Mouse (Mus musculus): ENCODE results near the gene Fate1. TPM values are rescaled to one million over a fixed set of nuclear protein-coding genes. Genes with fewer than 3 reads are reported as not detected.

Fate1 gene
- polyA plus RNA-seq, 1 experiment from 2014 or later = not detected

DNA sequence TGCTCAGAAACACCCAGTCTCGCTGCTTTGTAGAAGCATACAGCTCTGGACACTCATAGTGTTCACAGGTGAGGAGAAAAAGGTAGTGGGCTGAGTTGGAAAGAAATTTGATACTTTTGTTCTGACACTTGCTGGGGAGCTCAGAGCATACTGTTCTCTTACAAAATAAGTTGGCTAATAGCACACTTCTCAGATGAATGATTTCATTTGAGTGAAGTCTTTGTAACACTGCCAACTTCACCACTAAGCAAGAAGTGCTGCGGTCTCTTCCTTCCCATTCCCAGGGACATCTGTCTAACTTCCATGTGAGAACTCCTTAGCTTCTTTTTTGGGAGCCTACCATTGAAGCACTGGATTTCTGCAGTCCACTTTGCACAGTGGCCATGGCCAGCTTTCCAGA is 10.4 kb downstream of the Fate1 start:
- ATAC-seq (ENCODE audit: insufficient number of reproducible peaks, insufficient read depth, low FRiP score, low TSS enrichment, low read depth) = no peak
- Histone ChIP-seq H3K9ac (replicated peaks) (no peak overlapping the region), H3K4me1 (replicated peaks) (no peaks in the 10 kb centered on the region), H3K4me2 (no peak overlapping the region), H3K9me3 (no peaks in the 10 kb centered on the region), H3K27me3 (no peaks in the 10 kb centered on the region; the same call in 1 of the 2 replicates), H3K27ac (no peak overlapping the region), H3K4me3 (replicated peaks) (no peak overlapping the region), H3K36me3 (no peaks in the 10 kb centered on the region)
- WGBS = 72% methylated on average over 2 of the region's 2 CpGs

DNA sequence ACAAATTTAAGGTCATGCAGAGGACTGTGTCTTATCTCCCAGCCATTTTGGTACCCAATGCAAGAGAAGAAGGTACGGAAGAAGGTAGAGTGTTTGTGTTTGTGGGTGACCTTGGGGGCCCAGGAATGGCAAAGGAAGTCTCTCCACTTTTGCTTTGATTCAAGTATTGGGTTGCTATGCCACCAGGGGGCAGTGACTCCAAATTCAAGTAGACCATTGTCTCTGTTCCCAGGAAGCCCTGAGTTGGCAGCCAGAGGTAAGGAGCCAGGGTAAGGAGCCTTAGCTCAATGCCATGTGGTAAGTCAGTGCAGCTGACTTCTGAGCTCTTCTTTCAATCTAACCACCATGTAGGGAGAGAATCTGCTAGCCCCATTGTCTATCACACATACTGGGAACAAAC is 11.0 kb downstream of the Fate1 start:
- H3K9me3 ChIP-seq = no peaks in the 10 kb centered on the region
- no peak for ATAC-seq (ENCODE audit: insufficient number of reproducible peaks, insufficient read depth, low FRiP score, low TSS enrichment, low read depth)

DNA sequence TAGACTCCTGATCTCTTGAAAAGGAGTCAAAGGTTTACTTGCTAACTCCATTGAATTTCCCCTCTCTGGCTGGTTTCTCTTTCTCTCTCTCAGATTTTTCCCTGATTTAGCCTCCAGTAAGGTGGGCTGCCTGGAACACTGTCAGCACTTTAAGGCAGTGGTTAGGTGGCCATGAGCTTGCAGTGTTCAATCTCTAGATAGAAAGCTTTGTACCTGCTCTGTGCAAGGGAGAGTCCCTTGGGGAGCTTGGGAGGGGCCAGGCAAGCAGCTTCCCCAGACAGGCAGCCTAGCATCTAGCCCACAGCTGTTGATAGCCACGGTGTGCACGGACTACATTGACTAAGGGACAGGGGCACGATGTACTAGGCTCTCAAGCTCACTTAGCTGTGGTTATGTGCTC is 18.8 kb downstream of the Fate1 start, which contains the start of gene Cnga2:
TSS of gene Cnga2 (plus strand) at position 301 of the 400 bp plus-strand sequence.
- no peak within 1 kb of the TSS for H3K4me3 ChIP-seq (replicated peaks)
- no peak within 1 kb of the TSS for H3K9ac ChIP-seq (replicated peaks)
- no peaks in the 10 kb centered on the region for H3K4me1 ChIP-seq (replicated peaks)
- no peaks in the 10 kb centered on the region for H3K9me3 ChIP-seq
- H3K36me3 ChIP-seq = no peaks in the 10 kb centered on the region
- H3K4me2 ChIP-seq = no peak within 1 kb of the TSS
- no peak for ATAC-seq (ENCODE audit: insufficient number of reproducible peaks, insufficient read depth, low FRiP score, low TSS enrichment, low read depth)
- H3K27me3 ChIP-seq = peaks cover 12% of the 10 kb centered on the region; the same call in 1 of the 2 replicates
- no peak within 1 kb of the TSS for H3K27ac ChIP-seq
- 75% methylated on average over 3 of the region's 3 CpGs for WGBS

More for the DNA sequence above, 11.0 kb downstream of the Fate1 start:
- H3K4me1 ChIP-seq (replicated peaks) = no peaks in the 10 kb centered on the region
- 77% methylated on average over 1 of the region's 1 CpGs for WGBS
- H3K27ac ChIP-seq = no peak overlapping the region
- H3K4me3 ChIP-seq (replicated peaks) = no peak overlapping the region
- no peak overlapping the region for H3K4me2 ChIP-seq
- no peak overlapping the region for H3K9ac ChIP-seq (replicated peaks)
- no peaks in the 10 kb centered on the region for H3K36me3 ChIP-seq
- H3K27me3 ChIP-seq = no peaks in the 10 kb centered on the region; the same call in 1 of the 2 replicates

DNA sequence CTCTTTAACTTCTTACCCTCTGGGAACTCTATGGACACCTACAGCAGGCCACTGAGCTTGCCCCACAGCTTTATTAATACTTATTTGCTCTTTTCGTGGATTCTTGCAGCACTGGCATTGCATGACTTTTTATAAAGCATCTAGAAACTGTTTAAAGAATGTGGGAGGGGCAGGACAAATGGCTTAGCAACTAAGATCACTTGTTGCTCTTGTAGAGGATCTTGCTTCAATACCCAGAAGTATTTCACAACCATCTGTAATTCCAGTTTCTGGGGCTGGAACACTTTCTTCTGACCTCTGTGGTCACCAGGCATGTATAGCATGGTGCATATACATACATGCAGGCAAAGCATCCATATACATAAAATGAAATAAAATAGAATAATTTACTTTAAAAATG is 23.2 kb downstream of the Fate1 start:
- WGBS = 70% methylated on average over 1 of the region's 1 CpGs
- H3K27ac ChIP-seq = no peak overlapping the region
- ATAC-seq (ENCODE audit: insufficient number of reproducible peaks, insufficient read depth, low FRiP score, low TSS enrichment, low read depth) = no peak
- H3K4me3 ChIP-seq (replicated peaks) = no peak overlapping the region
- peaks cover 12% of the 10 kb centered on the region; the same call in 1 of the 2 replicates for H3K27me3 ChIP-seq
- H3K4me2 ChIP-seq = no peak overlapping the region
- H3K9me3 ChIP-seq = no peaks in the 10 kb centered on the region
- no peak overlapping the region for H3K9ac ChIP-seq (replicated peaks)
- H3K36me3 ChIP-seq = no peaks in the 10 kb centered on the region
- H3K4me1 ChIP-seq (replicated peaks) = no peaks in the 10 kb centered on the region

DNA sequence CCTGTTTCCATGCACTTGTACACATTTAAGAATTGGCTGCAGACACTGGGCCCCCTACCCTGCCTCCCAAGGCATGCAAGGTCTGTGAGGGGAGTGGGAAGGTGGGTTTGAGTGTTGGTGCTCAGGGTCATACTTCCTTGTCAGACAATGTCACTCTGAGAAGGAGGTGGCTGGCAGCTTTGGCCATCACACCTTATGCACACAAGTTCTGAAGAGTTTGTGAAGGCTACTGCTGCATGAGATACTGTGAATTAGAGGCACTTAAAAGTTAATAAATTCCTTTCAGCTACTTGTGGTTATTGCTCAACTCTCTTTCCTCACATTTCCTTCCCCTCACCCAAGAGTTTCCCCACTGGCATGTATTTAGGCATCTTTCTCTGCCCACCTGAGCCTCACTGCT is 37.1 kb downstream of the Fate1 start:
- no peak overlapping the region for H3K4me2 ChIP-seq
- H3K9me3 ChIP-seq = no peaks in the 10 kb centered on the region
- ATAC-seq (ENCODE audit: insufficient number of reproducible peaks, insufficient read depth, low FRiP score, low TSS enrichment, low read depth) = no peak
- H3K36me3 ChIP-seq = no peaks in the 10 kb centered on the region
- H3K4me1 ChIP-seq (replicated peaks) = no peaks in the 10 kb centered on the region
- no peak overlapping the region for H3K4me3 ChIP-seq (replicated peaks)
- no peak overlapping the region for H3K9ac ChIP-seq (replicated peaks)
- no peak overlapping the region for H3K27ac ChIP-seq
- peaks cover 4% of the 10 kb centered on the region; the same call in 1 of the 2 replicates for H3K27me3 ChIP-seq

DNA sequence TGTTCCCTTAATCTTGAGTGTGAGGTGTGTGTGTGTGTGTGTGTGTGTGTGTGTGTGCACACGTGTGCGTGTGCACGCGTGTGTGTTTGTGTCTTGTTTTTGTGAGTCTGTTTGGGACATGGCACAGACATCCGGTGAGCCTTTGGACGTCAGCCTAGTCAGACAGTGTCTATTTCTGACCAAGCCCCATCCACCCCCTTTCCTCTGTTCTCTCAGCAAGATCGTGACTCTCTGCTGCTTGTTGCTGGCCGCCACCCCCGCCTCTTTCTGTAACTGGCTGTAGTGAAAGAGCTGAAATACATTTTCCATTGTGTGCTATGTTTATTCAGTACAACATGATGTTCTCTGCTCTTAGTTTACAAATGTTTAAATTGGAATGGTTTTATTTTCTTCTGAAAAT is 39.5 kb downstream of the Fate1 start:
- Histone ChIP-seq H3K4me2 (no peak overlapping the region), H3K27me3 (peaks cover 4% of the 10 kb centered on the region; the same call in 1 of the 2 replicates), H3K27ac (no peak overlapping the region), H3K9ac (replicated peaks) (no peak overlapping the region), H3K4me3 (replicated peaks) (no peak overlapping the region), H3K9me3 (no peaks in the 10 kb centered on the region), H3K4me1 (replicated peaks) (no peaks in the 10 kb centered on the region), H3K36me3 (no peaks in the 10 kb centered on the region)
- 67% methylated on average over 9 of the region's 9 CpGs for WGBS
- no peak for ATAC-seq (ENCODE audit: insufficient number of reproducible peaks, insufficient read depth, low FRiP score, low TSS enrichment, low read depth)

DNA sequence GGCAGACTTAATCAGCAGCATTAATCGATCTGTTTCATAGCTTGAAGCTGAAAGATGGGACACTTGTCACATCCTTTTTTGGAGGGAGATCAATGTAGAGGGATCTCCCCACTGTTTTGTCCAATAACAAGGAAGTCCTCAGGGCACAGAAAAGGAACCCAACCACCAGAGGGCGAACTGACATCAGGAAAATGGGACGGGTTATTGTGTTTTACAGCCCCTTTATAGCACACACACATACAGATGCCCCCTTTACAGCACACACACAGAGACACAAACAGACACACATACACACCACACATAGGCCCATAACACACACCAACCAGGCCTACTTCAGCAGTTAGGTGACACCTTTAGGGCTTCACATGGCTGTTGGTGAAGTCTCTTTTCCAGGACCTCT is 40.0 kb downstream of the Fate1 start:
- Histone ChIP-seq H3K9ac (replicated peaks) (no peak overlapping the region), H3K27me3 (peaks cover 4% of the 10 kb centered on the region; the same call in 1 of the 2 replicates), H3K4me2 (no peak overlapping the region), H3K4me3 (replicated peaks) (no peak overlapping the region), H3K4me1 (replicated peaks) (no peaks in the 10 kb centered on the region), H3K36me3 (no peaks in the 10 kb centered on the region), H3K27ac (no peak overlapping the region), H3K9me3 (no peaks in the 10 kb centered on the region)
- WGBS = 35% methylated on average over 3 of the region's 3 CpGs
- ATAC-seq (ENCODE audit: insufficient number of reproducible peaks, insufficient read depth, low FRiP score, low TSS enrichment, low read depth) = no peak

DNA sequence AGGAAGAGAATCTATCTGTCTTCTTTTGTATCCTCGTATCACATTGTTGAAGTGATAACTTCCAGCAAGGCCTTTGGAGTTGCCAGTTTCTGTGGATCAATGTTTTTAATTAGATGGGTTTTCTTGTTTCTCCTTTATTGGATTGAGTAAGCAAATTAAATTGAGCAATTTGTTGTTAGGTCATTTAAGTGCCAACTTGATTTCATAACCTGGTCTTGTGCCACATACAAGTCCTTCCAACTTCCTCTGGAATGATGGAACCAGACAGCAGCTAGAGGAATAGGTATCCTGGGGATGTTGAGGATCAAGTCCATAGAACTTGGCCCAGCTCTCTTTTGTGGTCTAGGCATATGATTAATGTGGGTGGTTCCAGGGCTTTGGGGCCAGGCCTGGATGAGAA is 49.5 kb downstream of the Fate1 start:
- Histone ChIP-seq H3K4me3 (replicated peaks) (no peak overlapping the region), H3K9ac (replicated peaks) (no peak overlapping the region), H3K4me2 (no peak overlapping the region), H3K9me3 (no peaks in the 10 kb centered on the region), H3K27me3 (no peaks in the 10 kb centered on the region), H3K36me3 (no peaks in the 10 kb centered on the region), H3K4me1 (replicated peaks) (no peaks in the 10 kb centered on the region), H3K27ac (no peak overlapping the region)
- no peak for ATAC-seq (ENCODE audit: insufficient number of reproducible peaks, insufficient read depth, low FRiP score, low TSS enrichment, low read depth)
- 93% methylated on average over 1 of the region's 1 CpGs for WGBS

DNA sequence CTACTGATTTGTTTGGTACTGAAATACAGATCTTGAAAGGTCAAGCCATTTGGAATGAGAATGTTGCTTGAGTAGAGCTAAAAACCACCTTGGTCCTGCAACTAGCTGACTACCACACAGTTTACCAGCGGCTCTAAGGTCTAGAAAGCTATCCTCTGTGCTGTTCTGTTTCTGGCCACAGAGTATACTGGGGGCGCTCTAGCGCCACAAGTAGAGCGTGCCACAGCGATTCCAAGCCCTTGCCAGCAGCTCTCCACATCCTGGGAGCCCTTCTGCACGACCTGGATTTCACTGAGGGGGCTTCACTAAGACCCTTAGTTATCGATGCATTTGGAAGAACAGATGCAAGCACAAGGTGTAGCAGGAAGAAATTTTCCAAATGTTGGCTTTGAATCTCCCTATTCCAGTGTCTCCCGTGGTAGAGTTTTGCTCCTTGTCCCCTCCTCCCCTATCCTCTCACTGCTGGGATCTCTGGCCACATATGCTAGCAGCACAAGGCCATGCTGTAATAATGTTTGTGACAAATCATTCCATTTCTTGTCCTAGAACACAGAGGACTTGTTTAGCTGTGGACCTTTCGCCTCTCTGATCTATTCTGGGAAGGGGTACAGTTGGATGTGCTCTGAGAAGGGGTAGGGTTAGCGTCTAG is 50.1 kb downstream of the Fate1 start:
- no peak overlapping the region for H3K27ac ChIP-seq
- H3K4me2 ChIP-seq = no peak overlapping the region
- H3K9me3 ChIP-seq = no peaks in the 10 kb centered on the region
- no peak for ATAC-seq (ENCODE audit: insufficient number of reproducible peaks, insufficient read depth, low FRiP score, low TSS enrichment, low read depth)
- H3K9ac ChIP-seq (replicated peaks) = no peak overlapping the region
- 41% methylated on average over 10 of the region's 10 CpGs for WGBS
- no peaks in the 10 kb centered on the region for H3K36me3 ChIP-seq
- no peaks in the 10 kb centered on the region for H3K27me3 ChIP-seq
- no peaks in the 10 kb centered on the region for H3K4me1 ChIP-seq (replicated peaks)
- no peak overlapping the region for H3K4me3 ChIP-seq (replicated peaks)

DNA sequence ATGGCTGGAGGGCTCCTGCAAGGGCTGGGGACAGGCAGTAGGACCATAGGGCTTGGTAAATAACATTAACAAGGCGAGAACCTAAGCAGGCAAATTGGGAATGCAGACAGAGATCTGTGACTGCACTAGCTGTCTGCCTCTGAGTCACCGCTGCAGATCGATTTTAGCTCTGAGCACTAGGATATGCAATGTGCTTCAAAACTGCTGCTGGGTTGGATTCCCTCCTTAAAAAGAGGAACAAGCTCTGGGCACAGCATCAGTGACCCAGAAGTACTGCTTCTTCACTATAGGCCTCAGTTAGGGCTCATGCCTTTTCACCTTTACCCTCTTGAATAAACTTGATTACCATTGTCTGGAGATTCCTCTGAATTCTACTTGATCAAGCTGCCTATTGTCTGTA is 50.8 kb downstream of the Fate1 start:
- Histone ChIP-seq H3K4me1 (replicated peaks) (no peaks in the 10 kb centered on the region), H3K4me3 (replicated peaks) (no peak overlapping the region), H3K9ac (replicated peaks) (no peak overlapping the region), H3K4me2 (no peak overlapping the region), H3K27me3 (no peaks in the 10 kb centered on the region), H3K9me3 (no peaks in the 10 kb centered on the region), H3K36me3 (no peaks in the 10 kb centered on the region), H3K27ac (no peak overlapping the region)
- WGBS = 73% methylated on average over 3 of the region's 3 CpGs
- ATAC-seq (ENCODE audit: insufficient number of reproducible peaks, insufficient read depth, low FRiP score, low TSS enrichment, low read depth) = no peak
